Mouse (Mus musculus) splenic B cell, adult 2 months (primary cell): Measurements from ENCODE around the gene 4930467E23Rik.
"Not testable (repeated sequence)": the region's sequence is repeated elsewhere in the genome, so short reads cannot be mapped to it uniquely, and the experiment has no call there.

Source experiments
- DNase-seq: peaks from one replicate; pipeline ENCODE4 v3.0.0-alpha.2; 2011; ENCODE audit warnings: low read depth, low spot score
- H3K27me3 ChIP-seq: 2 replicates; pipeline ENCODE4 v1.6.1; 2012; ENCODE audit warnings: mild to moderate bottlenecking, low read length, moderate library complexity, mixed read lengths; ENCODE audit not compliant: control insufficient read depth, poor library complexity, insufficient read depth, severe bottlenecking
- H3K36me3 ChIP-seq: 2 replicates; pipeline ENCODE4 v1.6.1; 2012; ENCODE audit warnings: mild to moderate bottlenecking, low read length, moderate library complexity, mixed read lengths; ENCODE audit not compliant: control insufficient read depth, poor library complexity, insufficient read depth, severe bottlenecking

Gene 4930467E23Rik

GRCm38 (mm10) chr8:19706101-19706725 lies 23.2 kb upstream of the 4930467E23Rik start:
- H3K36me3 ChIP-seq, DNase-seq, H3K27me3 ChIP-seq: not testable (repeated sequence)

GRCm38 (mm10) chr8:19706918-19707760 lies 22.2 kb upstream of the 4930467E23Rik start:
- peak; percentile 41 for DNase-seq
- H3K27me3 ChIP-seq, H3K36me3 ChIP-seq: not testable (repeated sequence)

GRCm38 (mm10) chr8:19707761-19708443 lies 21.5 kb upstream of the 4930467E23Rik start:
- not testable (repeated sequence) for H3K36me3 ChIP-seq, H3K27me3 ChIP-seq, DNase-seq

- H3K36me3 ChIP-seq, DNase-seq, H3K27me3 ChIP-seq: not testable (repeated sequence)
Measured at GRCm38 (mm10) chr8:19708976-19709375, 20.4 kb upstream of the 4930467E23Rik start.

- H3K36me3 ChIP-seq, DNase-seq, H3K27me3 ChIP-seq: not testable (repeated sequence)
Measured at GRCm38 (mm10) chr8:19709488-19709887, 19.9 kb upstream of the 4930467E23Rik start.

- DNase-seq, H3K36me3 ChIP-seq, H3K27me3 ChIP-seq: not testable (repeated sequence)
Measured at GRCm38 (mm10) chr8:19711171-19711860, 18.1 kb upstream of the 4930467E23Rik start.

GRCm38 (mm10) chr8:19712227-19712750 lies 17.1 kb upstream of the 4930467E23Rik start:
- H3K27me3 ChIP-seq, DNase-seq, H3K36me3 ChIP-seq: not testable (repeated sequence)

- H3K36me3 ChIP-seq, H3K27me3 ChIP-seq, DNase-seq: not testable (repeated sequence)
Measured at GRCm38 (mm10) chr8:19712816-19713215, 16.6 kb upstream of the 4930467E23Rik start.

- H3K36me3 ChIP-seq, DNase-seq, H3K27me3 ChIP-seq: not testable (repeated sequence)
Measured at GRCm38 (mm10) chr8:19713232-19713834, 16.0 kb upstream of the 4930467E23Rik start.

- not testable (repeated sequence) for DNase-seq, H3K36me3 ChIP-seq, H3K27me3 ChIP-seq
Measured at GRCm38 (mm10) chr8:19714426-19714825, 14.9 kb upstream of the 4930467E23Rik start.

- H3K27me3 ChIP-seq, H3K36me3 ChIP-seq, DNase-seq: not testable (repeated sequence)
Measured at GRCm38 (mm10) chr8:19715266-19715665, 14.1 kb upstream of the 4930467E23Rik start.

- not testable (repeated sequence) for DNase-seq, H3K36me3 ChIP-seq, H3K27me3 ChIP-seq
Measured at GRCm38 (mm10) chr8:19717851-19718250, 11.5 kb upstream of the 4930467E23Rik start.

GRCm38 (mm10) chr8:19719513-19719912 lies 9.9 kb upstream of the 4930467E23Rik start:
- DNase-seq, H3K36me3 ChIP-seq, H3K27me3 ChIP-seq: not testable (repeated sequence)

- not testable (repeated sequence) for DNase-seq, H3K27me3 ChIP-seq, H3K36me3 ChIP-seq
Measured at GRCm38 (mm10) chr8:19724871-19725270, 4.5 kb upstream of the 4930467E23Rik start.
